Mouse (Mus musculus) heart, postnatal 0 days (tissue): ENCODE measurements around the gene Mapkapk2. TPM values are rescaled to one million over a fixed set of nuclear protein-coding genes. Genes with fewer than 3 reads are reported as not detected.

ENCODE experiments used
- ATAC-seq: fragments of 200-750 bp; cut with Nextera tagmentation; 2 replicates; pipeline ENCODE4 v1.8.0; 2017; ENCODE audit warnings: low read depth, moderate number of reproducible peaks, moderate library complexity; ENCODE audit not compliant: insufficient read depth
- DNase-seq: peaks from one replicate; pipeline ENCODE4 v3.0.0-alpha.2; 2016; ENCODE audit warnings: low spot score
- H3K27ac ChIP-seq: fragments of 300-500 bp; sonication (generic); 2 replicates; pipeline ENCODE4 v1.5.1; 2014; ENCODE audit warnings: low read depth, mild to moderate bottlenecking
- H3K27me3 ChIP-seq: fragments of 300-500 bp; sonication (generic); 2 replicates; pipeline ENCODE4 v1.6.1; 2014; ENCODE audit warnings: low read length, mixed read lengths; ENCODE audit not compliant: control insufficient read depth, insufficient read depth
- H3K36me3 ChIP-seq: fragments of 300-500 bp; sonication (generic); replicated peaks from 2 replicates; pipeline ENCODE4 v1.6.1; 2014; ENCODE audit warnings: low read length, mixed read lengths; ENCODE audit not compliant: control insufficient read depth, insufficient read depth
- H3K4me1 ChIP-seq: fragments of 300-500 bp; sonication (generic); 2 replicates; pipeline ENCODE4 v1.6.1; 2014; ENCODE audit warnings: antibody characterized with exemption; ENCODE audit not compliant: control insufficient read depth, insufficient read depth
- H3K4me2 ChIP-seq: fragments of 300-500 bp; sonication (generic); 2 replicates; pipeline ENCODE4 v1.6.1; 2014; ENCODE audit warnings: low read depth, mild to moderate bottlenecking, low read length, moderate library complexity
- H3K4me3 ChIP-seq: fragments of 300-500 bp; sonication (generic); 2 replicates; pipeline ENCODE4 v1.5.1; 2014; ENCODE audit warnings: low read depth, low read length
- H3K9ac ChIP-seq: fragments of 300-500 bp; sonication (generic); replicated peaks from 2 replicates; pipeline ENCODE4 v1.6.1; 2014; ENCODE audit warnings: low read depth, low read length, mixed read lengths
- H3K9me3 ChIP-seq: fragments of 300-500 bp; sonication (generic); replicated peaks from 2 replicates; pipeline ENCODE4 v1.6.1; 2016; ENCODE audit warnings: low read length; ENCODE audit not compliant: control insufficient read depth
- CTCF ChIP-seq: IDR thresholded peaks from 2 replicates; pipeline ENCODE4 v1.5.1; 2016; ENCODE audit warnings: antibody characterized with exemption, control low read depth, low read depth
- EP300 ChIP-seq: IDR thresholded peaks from 2 replicates; pipeline ENCODE4 v1.6.1; 2016; ENCODE audit warnings: antibody characterized with exemption, low read depth
- WGBS: fragments of 180-500 bp; shearing (Covaris S2); extraction: QIAGEN DNeasy Blood & Tissue Kit; methylation state at CpG from one replicate; pipeline ENCODE4 v1.1.7; 2014; 5-methylcytosine and 5-hydroxymethylcytosine counted together
- polyA plus RNA-seq: library from polyadenylated mRNA; unstranded; fragments of >200 nt; fragmentation: Nextera tagmentation; extraction: Ambion mirVana; gene quantifications from 2 replicates; pipeline ENCODE4 v1.2.1, GENCODE M21; 2015
- total RNA-seq: library from RNA; depleted of rRNA; stranded (reverse); fragments of >200 nt; gene quantifications from 2 replicates; pipeline ENCODE4 v1.2.3, GENCODE M21; 2014; ENCODE audit warnings: low replicate concordance

The Mapkapk2 gene
- total and polyA plus RNA-seq, 2 experiments from 2014 or later, result 69.9 to 302 TPM

DNA sequence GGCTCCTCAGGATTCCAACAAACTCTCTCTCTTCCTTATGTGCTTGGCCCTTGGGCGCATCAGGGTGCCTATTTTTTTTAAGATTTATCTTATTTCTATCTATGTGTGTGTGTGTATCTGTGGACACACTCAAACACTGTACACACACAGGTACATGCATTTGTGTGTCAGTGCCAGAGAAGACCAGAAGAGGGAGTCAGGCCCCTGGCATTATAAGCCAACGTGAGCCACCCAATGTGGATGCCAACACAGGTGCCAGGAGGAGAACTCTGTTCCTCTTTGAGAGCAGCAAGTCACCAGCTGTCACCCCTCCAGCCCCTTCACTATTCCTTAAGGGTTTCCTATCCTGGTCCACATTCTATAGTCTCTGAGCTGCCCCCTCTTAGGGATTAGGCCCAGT is 21.4 kb upstream of the Mapkapk2 start:
- peaks cover 4% of the 10 kb centered on the region; the same call in 1 of the 2 replicates for H3K4me1 ChIP-seq
- H3K4me3 ChIP-seq, result no peak overlapping the region
- TF ChIP-seq EP300, result no peak
- TF ChIP-seq CTCF, result peak; percentile 62
- no peaks in the 10 kb centered on the region for H3K9me3 ChIP-seq
- no peak overlapping the region for H3K27ac ChIP-seq
- DNase-seq, result no peak
- no peak overlapping the region for H3K4me2 ChIP-seq
- H3K9ac ChIP-seq, result no peak overlapping the region
- ATAC-seq, result no peak
- H3K27me3 ChIP-seq, result no peaks in the 10 kb centered on the region
- no peaks in the 10 kb centered on the region for H3K36me3 ChIP-seq
- WGBS, result 68% methylated on average over 2 of the region's 2 CpGs

GRCm38 (mm10) chr1:131118530-131118929 is 20.9 kb upstream of the Mapkapk2 start:
- H3K27ac ChIP-seq, result no peak overlapping the region
- DNase-seq (no peak), ATAC-seq (no peak)
- no peaks in the 10 kb centered on the region for H3K36me3 ChIP-seq
- H3K9ac ChIP-seq, result no peak overlapping the region
- H3K4me3 ChIP-seq, result no peak overlapping the region
- 34% methylated on average over 10 of the region's 10 CpGs for WGBS
- TF ChIP-seq CTCF (no peak), EP300 (no peak)
- H3K4me2 ChIP-seq, result no peak overlapping the region
- H3K9me3 ChIP-seq, result no peaks in the 10 kb centered on the region
- peaks cover 9% of the 10 kb centered on the region; the same call in 1 of the 2 replicates for H3K4me1 ChIP-seq
- H3K27me3 ChIP-seq, result no peaks in the 10 kb centered on the region

- H3K27ac ChIP-seq, result peak overlapping the region; percentile 95
- peaks cover 26% of the 10 kb centered on the region; the same call in 1 of the 2 replicates for H3K4me1 ChIP-seq
- DNase-seq (peak; percentile 91), ATAC-seq (peak; percentile 87)
- H3K27me3 ChIP-seq, result no peaks in the 10 kb centered on the region
- peak overlapping the region; percentile 39 for H3K4me2 ChIP-seq
- H3K9me3 ChIP-seq, result no peaks in the 10 kb centered on the region
- TF ChIP-seq CTCF (no peak), EP300 (peak; percentile 68)
- peak overlapping the region; percentile 51 for H3K9ac ChIP-seq
- 18% methylated on average over 13 of the region's 13 CpGs for WGBS
- H3K4me3 ChIP-seq, result no peak overlapping the region
- H3K36me3 ChIP-seq, result no peaks in the 10 kb centered on the region
Measured at GRCm38 (mm10) chr1:131116430-131117011, 18.9 kb upstream of the Mapkapk2 start.

DNA sequence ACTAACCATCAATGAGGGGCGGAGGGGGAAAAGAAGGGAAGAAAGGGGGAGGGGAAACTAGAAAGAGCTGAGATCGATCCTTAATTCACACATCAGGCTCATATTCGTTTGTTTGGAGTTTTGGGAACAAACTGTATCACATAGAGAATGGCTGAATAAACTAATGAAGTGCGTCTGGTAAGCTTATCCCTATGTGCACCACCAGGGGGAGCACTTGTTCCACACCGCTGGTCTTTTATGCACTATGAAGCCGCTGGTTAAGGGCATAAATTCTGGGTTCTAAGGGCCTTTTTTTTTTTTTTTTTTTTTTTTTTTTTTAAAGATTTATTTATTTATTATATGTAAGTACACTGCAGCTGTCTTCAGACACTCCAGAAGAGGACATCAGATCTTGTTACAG is 18.3 kb upstream of the Mapkapk2 start:
- WGBS, result 15% methylated on average over 6 of the region's 6 CpGs
- Histone ChIP-seq H3K27me3 (no peaks in the 10 kb centered on the region), H3K36me3 (no peaks in the 10 kb centered on the region), H3K4me3 (no peak overlapping the region), H3K4me1 (peaks cover 32% of the 10 kb centered on the region), H3K9ac (no peak overlapping the region), H3K27ac (no peak overlapping the region), H3K9me3 (no peaks in the 10 kb centered on the region), H3K4me2 (no peak overlapping the region)
- peak; percentile 59 for DNase-seq
- ATAC-seq, result peak; percentile 28; the same call in 1 of the 2 replicates
- TF ChIP-seq EP300 (no peak; the same call in 1 of the 2 replicates), CTCF (peak; percentile 78)

- Histone ChIP-seq H3K4me1 (peaks cover 47% of the 10 kb centered on the region), H3K27me3 (no peaks in the 10 kb centered on the region)
Measured at GRCm38 (mm10) chr1:131112576-131112975, 14.9 kb upstream of the Mapkapk2 start.

More at GRCm38 (mm10) chr1:131112576-131112975, 14.9 kb upstream of the Mapkapk2 start:
- H3K27ac ChIP-seq, result peak overlapping the region; percentile 84
- peak; percentile 94 for DNase-seq
- peak overlapping the region; percentile 10; the same call in 1 of the 2 replicates for H3K4me3 ChIP-seq
- H3K9me3 ChIP-seq, result no peaks in the 10 kb centered on the region
- H3K36me3 ChIP-seq, result no peaks in the 10 kb centered on the region
- no peak overlapping the region for H3K9ac ChIP-seq
- ATAC-seq, result peak; percentile 40; the same call in 1 of the 2 replicates
- TF ChIP-seq EP300 (no peak), CTCF (peak; percentile 23; the same call in 1 of the 2 replicates)
- peak overlapping the region; percentile 48 for H3K4me2 ChIP-seq
- 9% methylated on average over 6 of the region's 6 CpGs for WGBS
